Mouse (Mus musculus): ENCODE measurements at regions not wholly inside any gene's neighbourhood (a gene's known extent, or its start where the extent isn't known, plus 50 kb on each side); places are given as distances from the start of the nearest gene placed in this dataset.

- TF ChIP-seq POLR2A (IDR thresholded peaks at IDR 0.05; ENCODE audit: low read depth, low read length) (no peak), CTCF (IDR thresholded peaks at IDR 0.05; ENCODE audit: extremely low read depth, insufficient read depth, insufficient read length, insufficient replicate concordance) (no peak)
Measured at GRCm38 (mm10) chr10:37078439-37078838, 60.3 kb downstream of the Marcks start.

Data from spleen, adult 2 months (tissue).